Comparison of ENCODE assay signal across 28 mouse cellular contexts in genomic region chr4:109026543-109026942, GRCm38 (mm10). TPM values are rescaled to one million over a fixed set of nuclear protein-coding genes. Genes with fewer than 3 reads are reported as not detected.
DNase-seq lines count a peak whose midpoint lies in the region; ATAC-seq and TF ChIP-seq lines count a peak whose summit lies in the region.
"Had no signal": no experiment of that assay in that cellular context is flagged by ENCODE, and none has a peak within 500 bp of the region (broad histone marks: within the 10 kb centered on the region; RNA-seq: fewer than 3 reads in every experiment).

No protein-coding gene starts in this region.

- no peak for ATAC-seq in midbrain, embryonic 14.5 days (ENCODE audit: low FRiP score, low TSS enrichment)
- no peak for ATAC-seq in liver, embryonic 11.5 days (replicated peaks; ENCODE audit: low FRiP score)
- ATAC-seq: activated CD4-positive, CD25-positive, alpha-beta regulatory T cell, adult 4 months; CD4-positive, CD25-positive, alpha-beta regulatory T cell, adult 4 months; forebrain, embryonic 14.5 days; forebrain, embryonic 16.5 days had no signal

- no peak overlapping the region for H3K4me2 ChIP-seq in midbrain, embryonic 14.5 days (ENCODE audit: low read length)
- no peak overlapping the region for H3K4me2 ChIP-seq in liver, embryonic 11.5 days
- H3K4me2 ChIP-seq: embryonic facial prominence, embryonic 13.5 days; embryonic facial prominence, embryonic 15.5 days; forebrain, embryonic 12.5 days had no signal

- in situ Hi-C loops in ES-E14 (cut with MboI; ENCODE audit: low sequenced_read_pairs in 2 of 2, unreplicated experiment in 2 of 2): no loop called here

- H3K4me3 ChIP-seq in ES-Bruce4 (ENCODE audit: low read depth, low read length) (no peak overlapping the region), ES-E14 (ENCODE audit: insufficient read depth in 1 of 2, low read depth in 1 of 2, low read length in 2 of 2, poor library complexity in 1 of 2, severe bottlenecking in 1 of 2) (no peak overlapping the region; a peak in 1 of 4 replicates)
- H3K4me3 ChIP-seq in midbrain, embryonic 14.5 days (replicated peaks; ENCODE audit: low read depth, low read length): no peak overlapping the region
- no peak overlapping the region for H3K4me3 ChIP-seq in liver, embryonic 11.5 days (ENCODE audit: low read depth, low read length)
- H3K4me3 ChIP-seq: embryonic facial prominence, embryonic 13.5 days; embryonic facial prominence, embryonic 15.5 days; erythroblast, embryonic 14.5 days; forebrain, embryonic 10.5 days; forebrain, embryonic 12.5 days had no signal

- no peak for TF ChIP-seq POLR2A in ES-Bruce4 (IDR thresholded peaks at IDR 0.05; ENCODE audit: insufficient read depth, low read length)

- no peaks in the 10 kb centered on the region for H3K27me3 ChIP-seq in ES-Bruce4 (ENCODE audit: control insufficient read depth, insufficient read depth, low read length, poor library complexity, severe bottlenecking)
- no peaks in the 10 kb centered on the region for H3K27me3 ChIP-seq in midbrain, embryonic 14.5 days (ENCODE audit: control insufficient read depth, insufficient read depth, low read length)
- no peaks in the 10 kb centered on the region for H3K27me3 ChIP-seq in liver, embryonic 11.5 days (replicated peaks; ENCODE audit: control insufficient read depth, insufficient read depth, low read length)
- H3K27me3 ChIP-seq: CH12.LX; embryonic facial prominence, embryonic 13.5 days; embryonic facial prominence, embryonic 15.5 days; forebrain, embryonic 12.5 days had no signal

- H3K27ac ChIP-seq in ES-Bruce4 (ENCODE audit: insufficient read depth, low read length): no peak overlapping the region
- no peak overlapping the region for H3K27ac ChIP-seq in ES-E14 (ENCODE audit: insufficient read depth, low read depth, low read length, poor library complexity, severe bottlenecking)
- H3K27ac ChIP-seq in midbrain, embryonic 14.5 days (replicated peaks; ENCODE audit: low read depth, low read length): no peak overlapping the region
- H3K27ac ChIP-seq in liver, embryonic 11.5 days (ENCODE audit: low read depth, low read length): no peak overlapping the region
- H3K27ac ChIP-seq: embryonic facial prominence, embryonic 13.5 days; embryonic facial prominence, embryonic 15.5 days; forebrain, embryonic 10.5 days; forebrain, embryonic 12.5 days had no signal

- H3K4me1 ChIP-seq in ES-Bruce4 (ENCODE audit: control insufficient read depth, insufficient read depth, low read length): peaks cover 6% of the 10 kb centered on the region
- H3K4me1 ChIP-seq in ES-E14 (ENCODE audit: control insufficient read depth in 2 of 2, insufficient read depth in 2 of 2, low read length in 2 of 2, poor library complexity in 1 of 2): peaks cover 0 to 14% of the 10 kb centered on the region in 2 experiments; a peak in 2 of 4 replicates
- H3K4me1 ChIP-seq in midbrain, embryonic 14.5 days (ENCODE audit: control insufficient read depth, insufficient read depth, low read length): no peaks in the 10 kb centered on the region
- no peaks in the 10 kb centered on the region for H3K4me1 ChIP-seq in liver, embryonic 11.5 days (replicated peaks; ENCODE audit: control insufficient read depth, insufficient read depth, low read length)
- H3K4me1 ChIP-seq: embryonic facial prominence, embryonic 13.5 days; embryonic facial prominence, embryonic 15.5 days; forebrain, embryonic 12.5 days had no signal

- peaks cover 15% of the 10 kb centered on the region for H3K36me3 ChIP-seq in ES-Bruce4 (ENCODE audit: control insufficient read depth, insufficient read depth, low read length, poor library complexity, severe bottlenecking)
- H3K36me3 ChIP-seq in ES-E14 (ENCODE audit: control insufficient read depth, insufficient read depth, low read length, poor library complexity, severe bottlenecking): peaks cover 6% of the 10 kb centered on the region; the same call in 1 of the 2 replicates
- H3K36me3 ChIP-seq in midbrain, embryonic 14.5 days (ENCODE audit: control insufficient read depth, insufficient read depth, low read length): peaks cover 68% of the 10 kb centered on the region
- H3K36me3 ChIP-seq in liver, embryonic 11.5 days (ENCODE audit: control insufficient read depth, insufficient read depth, low read length): no peaks in the 10 kb centered on the region; the same call in 1 of the 2 replicates

- TF ChIP-seq EP300 in ES-Bruce4 (IDR thresholded peaks at IDR 0.05; ENCODE audit: insufficient read depth, low read depth, low read length): peak; percentile 73

- TF ChIP-seq CTCF in ES-Bruce4 (IDR thresholded peaks at IDR 0.05; ENCODE audit: low read depth, low read length): no peak

- H3K9me3 ChIP-seq in ES-Bruce4 (replicated peaks; ENCODE audit: control insufficient read depth, insufficient read depth, low read length, poor library complexity, severe bottlenecking) (no peaks in the 10 kb centered on the region), ES-E14 (ENCODE audit: control insufficient read depth, insufficient read depth, low read depth, low read length) (no peaks in the 10 kb centered on the region)
- no peaks in the 10 kb centered on the region for H3K9me3 ChIP-seq in midbrain, embryonic 14.5 days (ENCODE audit: control insufficient read depth, low read length)
- no peaks in the 10 kb centered on the region for H3K9me3 ChIP-seq in liver, embryonic 11.5 days (ENCODE audit: control insufficient read depth, low read length)
- H3K9me3 ChIP-seq: embryonic facial prominence, embryonic 13.5 days; embryonic facial prominence, embryonic 15.5 days; forebrain, embryonic 10.5 days; forebrain, embryonic 12.5 days had no signal

- whole genome bisulfite sequencing in midbrain, embryonic 14.5 days: 38% methylated on average over 3 of the region's 3 CpGs
- WGBS in liver, embryonic 11.5 days: 91% methylated on average over 3 of the region's 3 CpGs

- no peak overlapping the region for H3K9ac ChIP-seq in ES-Bruce4 (ENCODE audit: low read depth, poor library complexity, severe bottlenecking)
- no peak overlapping the region for H3K9ac ChIP-seq in ES-E14 (ENCODE audit: insufficient read depth, low read depth, low read length, poor library complexity, severe bottlenecking)
- H3K9ac ChIP-seq in midbrain, embryonic 14.5 days (replicated peaks; ENCODE audit: low read length): no peak overlapping the region
- no peak overlapping the region for H3K9ac ChIP-seq in liver, embryonic 11.5 days (ENCODE audit: low read depth, low read length)
- H3K9ac ChIP-seq: embryonic facial prominence, embryonic 13.5 days; embryonic facial prominence, embryonic 15.5 days; forebrain, embryonic 12.5 days had no signal

- DNase-seq in heart, adult 11 months: peak; percentile 22
- no peak for DNase-seq in heart, adult 8-10 months (ENCODE audit: low spot score)
- DNase-seq in ES-E14 (ENCODE audit: low read depth, low spot score) (peak; percentile 60), WW6 (ENCODE audit: low read depth, low spot score) (peak; percentile 14)
- DNase-seq in midbrain, embryonic 14.5 days: no peak
- DNase-seq in testis, postnatal 14 days (ENCODE audit: low spot score): no peak
- DNase-seq in liver, embryonic 11.5 days (ENCODE audit: low spot score): no peak
- DNase-seq: adrenal gland, adult 8-10 months; adrenal gland, postnatal 14 days; B cell, adult 2 months; cerebellum, adult 11 months; cerebellum, adult 18-20 months; cerebellum, adult 8-10 months; cerebellum, adult 9-11 months; cerebellum, postnatal 14 days; cerebellum, postnatal 36 days; embryo, embryonic 11 days had no signal

TF ChIP-seq in ES-E14, 5 proteins besides CTCF, POLR2A, EP300 and RAD21:
- TF ChIP-seq ZC3H11A (IDR thresholded peaks at IDR 0.05; ENCODE audit: borderline replicate concordance, low read depth, low read length): no peak
- TF ChIP-seq CHD2 (IDR thresholded peaks at IDR 0.05; ENCODE audit: low read depth, low read length): 0 out of 2 replicates have a peak, but pooled peaks have one; percentile 12
TF ChIP-seq in ES-E14: peak in this region for 1.

RNA-seq across cellular contexts. Expression of gene Nrd1, which starts 26.1 kb away (rescaled TPM):
- total RNA-seq in heart, adult 8-10 months (2022): 100 to 1,000 TPM; 123 to 146 (median 141) TPM
- polyA plus RNA-seq in ES-Bruce4 (2011; ENCODE audit: insufficient read depth, insufficient read length, low read depth, missing spikeins): 199 and 231 TPM in 2 replicates
- 53.9 and 58.5 TPM in 2 replicates for total RNA-seq in ES-E14 (2012; rRNA removed)
- 57.0 and 71.8 TPM in 2 replicates for polyA plus RNA-seq in midbrain, embryonic 14.5 days (2014; fragmentation: Nextera tagmentation; extraction: Ambion mirVana)
- 41.3 and 45.0 TPM in 2 replicates for polyA plus RNA-seq in liver, embryonic 11.5 days (2014; fragmentation: Nextera tagmentation; extraction: Ambion mirVana)

Comparison
In these comparisons a context has a peak if more than half of its experiments do, and no peak if none do; other contexts are left out.
1. DNase-seq: peak in heart, adult 11 months (single experiment), ES-E14 (single experiment) and WW6 (single experiment); none in heart, adult 8-10 months (single experiment), midbrain, embryonic 14.5 days (single experiment), testis, postnatal 14 days (single experiment) and liver, embryonic 11.5 days (single experiment).